Mouse (Mus musculus): ENCODE measurements around the gene Ptges. TPM values are rescaled to one million over a fixed set of nuclear protein-coding genes. Genes with fewer than 3 reads are reported as not detected.

The Ptges gene
- polyA plus RNA-seq, 1 experiment from 2014 or later, result 4.4 TPM

GRCm38 (mm10) chr2:30893399-30893798, 36.3 kb downstream of the Ptges start:
- no peak overlapping the region for H3K4me3 ChIP-seq (replicated peaks; ENCODE audit: low read length)
- no peaks in the 10 kb centered on the region for H3K36me3 ChIP-seq (ENCODE audit: control insufficient read depth, insufficient read depth)
- H3K27ac ChIP-seq (ENCODE audit: low read length), result no peak overlapping the region
- no peak for ATAC-seq
- 56% methylated on average over 6 of the region's 6 CpGs for WGBS
- no peaks in the 10 kb centered on the region for H3K9me3 ChIP-seq (ENCODE audit: control insufficient read depth, low read length)
- H3K4me1 ChIP-seq (replicated peaks; ENCODE audit: control insufficient read depth, insufficient read depth, low read length), result peaks cover 3% of the 10 kb centered on the region; the same call in 1 of the 2 replicates
- no peak overlapping the region for H3K4me2 ChIP-seq (ENCODE audit: low read length)
- H3K9ac ChIP-seq (replicated peaks; ENCODE audit: low read depth, low read length), result no peak overlapping the region
- no peaks in the 10 kb centered on the region for H3K27me3 ChIP-seq (replicated peaks; ENCODE audit: control insufficient read depth, insufficient read depth, low read length)

- H3K9ac ChIP-seq (replicated peaks; ENCODE audit: low read depth, low read length), result no peak overlapping the region
- no peaks in the 10 kb centered on the region for H3K36me3 ChIP-seq (ENCODE audit: control insufficient read depth, insufficient read depth)
- H3K9me3 ChIP-seq (ENCODE audit: control insufficient read depth, low read length), result no peaks in the 10 kb centered on the region
- no peak overlapping the region for H3K4me3 ChIP-seq (replicated peaks; ENCODE audit: low read length)
- H3K27me3 ChIP-seq (replicated peaks; ENCODE audit: control insufficient read depth, insufficient read depth, low read length), result no peaks in the 10 kb centered on the region
- H3K4me1 ChIP-seq (replicated peaks; ENCODE audit: control insufficient read depth, insufficient read depth, low read length), result no peaks in the 10 kb centered on the region
- H3K27ac ChIP-seq (ENCODE audit: low read length), result no peak overlapping the region
- no peak for ATAC-seq
- H3K4me2 ChIP-seq (ENCODE audit: low read length), result no peak overlapping the region
- 4% methylated on average over 3 of the region's 3 CpGs for WGBS
These were observed 38.7 kb downstream of the Ptges start for GRCm38 (mm10) chr2:30891002-30891401.

GRCm38 (mm10) chr2:30885453-30886163, 44.1 kb downstream of the Ptges start:
- H3K36me3 ChIP-seq (ENCODE audit: control insufficient read depth, insufficient read depth), result no peaks in the 10 kb centered on the region
- WGBS, result 37% methylated on average over 9 of the region's 9 CpGs
- no peak for ATAC-seq
- no peaks in the 10 kb centered on the region for H3K4me1 ChIP-seq (replicated peaks; ENCODE audit: control insufficient read depth, insufficient read depth, low read length)
- H3K4me3 ChIP-seq (replicated peaks; ENCODE audit: low read length), result no peak overlapping the region
- H3K27me3 ChIP-seq (replicated peaks; ENCODE audit: control insufficient read depth, insufficient read depth, low read length), result no peaks in the 10 kb centered on the region
- H3K27ac ChIP-seq (ENCODE audit: low read length), result no peak overlapping the region; the same call in 1 of the 2 replicates
- H3K9ac ChIP-seq (replicated peaks; ENCODE audit: low read depth, low read length), result no peak overlapping the region
- no peaks in the 10 kb centered on the region for H3K9me3 ChIP-seq (ENCODE audit: control insufficient read depth, low read length)
- H3K4me2 ChIP-seq (ENCODE audit: low read length), result no peak overlapping the region

- Histone ChIP-seq H3K9me3 (ENCODE audit: control insufficient read depth, low read length) (no peaks in the 10 kb centered on the region), H3K27ac (ENCODE audit: low read length) (no peak overlapping the region), H3K27me3 (replicated peaks; ENCODE audit: control insufficient read depth, insufficient read depth, low read length) (no peaks in the 10 kb centered on the region), H3K4me1 (replicated peaks; ENCODE audit: control insufficient read depth, insufficient read depth, low read length) (no peaks in the 10 kb centered on the region), H3K4me3 (replicated peaks; ENCODE audit: low read length) (no peak overlapping the region), H3K9ac (replicated peaks; ENCODE audit: low read depth, low read length) (no peak overlapping the region), H3K36me3 (ENCODE audit: control insufficient read depth, insufficient read depth) (no peaks in the 10 kb centered on the region), H3K4me2 (ENCODE audit: low read length) (no peak overlapping the region)
- 94% methylated on average over 4 of the region's 4 CpGs for WGBS
- ATAC-seq, result no peak
These were observed 44.8 kb downstream of the Ptges start for GRCm38 (mm10) chr2:30884852-30885373.

GRCm38 (mm10) chr2:30881215-30881614, 48.4 kb downstream of the Ptges start:
- H3K9ac ChIP-seq (replicated peaks; ENCODE audit: low read depth, low read length), result no peak overlapping the region
- H3K4me3 ChIP-seq (replicated peaks; ENCODE audit: low read length), result no peak overlapping the region
- no peak for ATAC-seq
- no peaks in the 10 kb centered on the region for H3K9me3 ChIP-seq (ENCODE audit: control insufficient read depth, low read length)
- no peak overlapping the region for H3K27ac ChIP-seq (ENCODE audit: low read length)
- whole genome bisulfite sequencing, result 85% methylated on average over 7 of the region's 7 CpGs
- no peak overlapping the region for H3K4me2 ChIP-seq (ENCODE audit: low read length)
- no peaks in the 10 kb centered on the region for H3K27me3 ChIP-seq (replicated peaks; ENCODE audit: control insufficient read depth, insufficient read depth, low read length)
- 0 out of 2 replicates have a peak, but pooled peaks cover 2% of the 10 kb centered on the region for H3K4me1 ChIP-seq (replicated peaks; ENCODE audit: control insufficient read depth, insufficient read depth, low read length)
- H3K36me3 ChIP-seq (ENCODE audit: control insufficient read depth, insufficient read depth), result no peaks in the 10 kb centered on the region

- ATAC-seq, result no peak
- no peak overlapping the region for H3K4me2 ChIP-seq (ENCODE audit: low read length)
- peaks cover 13% of the 10 kb centered on the region for H3K4me1 ChIP-seq (replicated peaks; ENCODE audit: control insufficient read depth, insufficient read depth, low read length)
- H3K27ac ChIP-seq (ENCODE audit: low read length), result no peak overlapping the region
- no peak overlapping the region for H3K4me3 ChIP-seq (replicated peaks; ENCODE audit: low read length)
- H3K9ac ChIP-seq (replicated peaks; ENCODE audit: low read depth, low read length), result no peak overlapping the region
- H3K36me3 ChIP-seq (ENCODE audit: control insufficient read depth, insufficient read depth), result no peaks in the 10 kb centered on the region
- no peaks in the 10 kb centered on the region for H3K27me3 ChIP-seq (replicated peaks; ENCODE audit: control insufficient read depth, insufficient read depth, low read length)
- 93% methylated on average over 15 of the region's 15 CpGs for WGBS
- H3K9me3 ChIP-seq (ENCODE audit: control insufficient read depth, low read length), result no peaks in the 10 kb centered on the region
These were observed 50.2 kb downstream of the Ptges start for GRCm38 (mm10) chr2:30879481-30879880.

- Histone ChIP-seq H3K36me3 (ENCODE audit: control insufficient read depth, insufficient read depth) (no peaks in the 10 kb centered on the region), H3K27me3 (replicated peaks; ENCODE audit: control insufficient read depth, insufficient read depth, low read length) (no peaks in the 10 kb centered on the region), H3K9ac (replicated peaks; ENCODE audit: low read depth, low read length) (no peak overlapping the region), H3K27ac (ENCODE audit: low read length) (peak overlapping the region; percentile 44), H3K4me1 (replicated peaks; ENCODE audit: control insufficient read depth, insufficient read depth, low read length) (peaks cover 16% of the 10 kb centered on the region), H3K4me3 (replicated peaks; ENCODE audit: low read length) (no peak overlapping the region), H3K4me2 (ENCODE audit: low read length) (no peak overlapping the region), H3K9me3 (ENCODE audit: control insufficient read depth, low read length) (no peaks in the 10 kb centered on the region)
- no peak for ATAC-seq
- WGBS, result 49% methylated on average over 11 of the region's 11 CpGs
These were observed 53.8 kb downstream of the Ptges start for GRCm38 (mm10) chr2:30875621-30876432.

GRCm38 (mm10) chr2:30875096-30875495, 54.6 kb downstream of the Ptges start:
- H3K4me1 ChIP-seq (replicated peaks; ENCODE audit: control insufficient read depth, insufficient read depth, low read length), result peaks cover 16% of the 10 kb centered on the region
- no peaks in the 10 kb centered on the region for H3K36me3 ChIP-seq (ENCODE audit: control insufficient read depth, insufficient read depth)
- H3K27me3 ChIP-seq (replicated peaks; ENCODE audit: control insufficient read depth, insufficient read depth, low read length), result no peaks in the 10 kb centered on the region
- peak overlapping the region; percentile 44 for H3K27ac ChIP-seq (ENCODE audit: low read length)
- H3K9ac ChIP-seq (replicated peaks; ENCODE audit: low read depth, low read length), result no peak overlapping the region
- 77% methylated on average over 7 of the region's 7 CpGs for WGBS
- H3K4me2 ChIP-seq (ENCODE audit: low read length), result no peak overlapping the region
- no peak overlapping the region for H3K4me3 ChIP-seq (replicated peaks; ENCODE audit: low read length)
- ATAC-seq, result no peak
- H3K9me3 ChIP-seq (ENCODE audit: control insufficient read depth, low read length), result no peaks in the 10 kb centered on the region

- Histone ChIP-seq H3K27ac (ENCODE audit: low read length) (no peak overlapping the region), H3K27me3 (replicated peaks; ENCODE audit: control insufficient read depth, insufficient read depth, low read length) (no peaks in the 10 kb centered on the region), H3K4me3 (replicated peaks; ENCODE audit: low read length) (no peak overlapping the region), H3K36me3 (ENCODE audit: control insufficient read depth, insufficient read depth) (no peaks in the 10 kb centered on the region), H3K9me3 (ENCODE audit: control insufficient read depth, low read length) (no peaks in the 10 kb centered on the region), H3K9ac (replicated peaks; ENCODE audit: low read depth, low read length) (no peak overlapping the region), H3K4me1 (replicated peaks; ENCODE audit: control insufficient read depth, insufficient read depth, low read length) (peaks cover 16% of the 10 kb centered on the region), H3K4me2 (ENCODE audit: low read length) (no peak overlapping the region)
- ATAC-seq, result peak; percentile 77
- 15% methylated on average over 10 of the region's 10 CpGs for WGBS
These were observed 55.2 kb downstream of the Ptges start for GRCm38 (mm10) chr2:30874445-30874844.
